Mouse (Mus musculus) E14TG2a.4 (cell line): Measurements from ENCODE around the gene Lyrm2.

Experiments used
- CTCF ChIP-seq: conservative IDR thresholded peaks from 2 replicates; pipeline ENCODE4 v1.5.1; 2014; ENCODE audit warnings: low read length
- POU5F1 ChIP-seq: IDR thresholded peaks from 2 replicates; pipeline ENCODE4 v1.6.1; 2014; ENCODE audit warnings: low read length, borderline replicate concordance

DNA sequence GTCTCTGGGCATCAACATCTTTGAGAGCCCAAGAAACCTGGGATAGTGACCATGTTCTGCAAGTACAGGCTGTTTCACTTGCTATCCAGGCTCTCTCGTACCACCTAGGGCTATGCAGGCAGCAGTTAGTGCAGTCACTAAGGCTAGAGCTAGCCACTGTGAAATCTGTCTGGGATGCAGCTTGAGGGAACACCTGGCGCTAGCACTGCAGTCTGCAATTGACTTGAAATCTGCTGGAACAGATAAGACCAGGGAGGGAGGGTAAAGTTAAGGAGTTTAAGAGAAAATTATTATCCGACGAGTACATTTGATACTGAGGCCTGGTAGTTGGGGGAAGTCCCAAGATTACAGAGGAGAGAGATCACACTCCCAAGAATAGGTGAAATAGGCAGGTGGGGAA lies 20.1 kb upstream of the Lyrm2 start:
- TF ChIP-seq CTCF, result no peak
- TF ChIP-seq POU5F1, result no peak
